Mouse (Mus musculus) kidney, adult 2 months (tissue): ENCODE measurements at regions not wholly inside any gene's neighbourhood (a gene's known extent, or its start where the extent isn't known, plus 50 kb on each side); places are given as distances from the start of the nearest gene placed in this dataset.

Experiments
- DNase-seq: peaks from one replicate; pipeline ENCODE4 v3.0.0; 2021
- H3K27ac ChIP-seq: fragments of 200-500 bp; 2 replicates; pipeline ENCODE4 v1.5.1; 2012; ENCODE audit warnings: low read depth, low read length, control low read depth, inconsistent platforms; ENCODE audit not compliant: insufficient read depth
- H3K27me3 ChIP-seq: fragments of 200-500 bp; replicated peaks from 2 replicates; pipeline ENCODE4 v1.6.1; 2012; ENCODE audit warnings: mild to moderate bottlenecking, moderate library complexity, low read length, inconsistent platforms; ENCODE audit not compliant: control insufficient read depth, insufficient read depth
- H3K36me3 ChIP-seq: fragments of 200-500 bp; 2 replicates; pipeline ENCODE4 v1.6.1; 2012; ENCODE audit warnings: mild to moderate bottlenecking, moderate library complexity, low read length, inconsistent platforms; ENCODE audit not compliant: control insufficient read depth, insufficient read depth
- H3K4me1 ChIP-seq: fragments of 200-500 bp; 2 replicates; pipeline ENCODE4 v1.6.1; 2011; ENCODE audit warnings: low read length; ENCODE audit not compliant: control insufficient read depth, insufficient read depth
- H3K4me3 ChIP-seq: fragments of 200-500 bp; 2 replicates; pipeline ENCODE4 v1.5.1; 2011; ENCODE audit warnings: mild to moderate bottlenecking, low read depth, low read length, control low read depth; ENCODE audit not compliant: insufficient read depth
- CTCF ChIP-seq: fragments of 200-500 bp; conservative IDR thresholded peaks from 2 replicates; pipeline ENCODE4 v1.5.1; 2011; ENCODE audit warnings: low read depth, mild to moderate bottlenecking, control low read depth, low read length, moderate library complexity, mixed read lengths; ENCODE audit not compliant: insufficient read depth, insufficient read length
- POLR2A ChIP-seq: fragments of 200-500 bp; IDR thresholded peaks from one replicate; pipeline ENCODE4 v1.6.1; 2011; ENCODE audit warnings: low read depth, low read length, control low read depth
- WGBS: fragments of 180-500 bp; shearing (Covaris S2); methylation state at CpG from one replicate; pipeline ENCODE4 v1.1.7; 2018; 5-methylcytosine and 5-hydroxymethylcytosine counted together

DNA sequence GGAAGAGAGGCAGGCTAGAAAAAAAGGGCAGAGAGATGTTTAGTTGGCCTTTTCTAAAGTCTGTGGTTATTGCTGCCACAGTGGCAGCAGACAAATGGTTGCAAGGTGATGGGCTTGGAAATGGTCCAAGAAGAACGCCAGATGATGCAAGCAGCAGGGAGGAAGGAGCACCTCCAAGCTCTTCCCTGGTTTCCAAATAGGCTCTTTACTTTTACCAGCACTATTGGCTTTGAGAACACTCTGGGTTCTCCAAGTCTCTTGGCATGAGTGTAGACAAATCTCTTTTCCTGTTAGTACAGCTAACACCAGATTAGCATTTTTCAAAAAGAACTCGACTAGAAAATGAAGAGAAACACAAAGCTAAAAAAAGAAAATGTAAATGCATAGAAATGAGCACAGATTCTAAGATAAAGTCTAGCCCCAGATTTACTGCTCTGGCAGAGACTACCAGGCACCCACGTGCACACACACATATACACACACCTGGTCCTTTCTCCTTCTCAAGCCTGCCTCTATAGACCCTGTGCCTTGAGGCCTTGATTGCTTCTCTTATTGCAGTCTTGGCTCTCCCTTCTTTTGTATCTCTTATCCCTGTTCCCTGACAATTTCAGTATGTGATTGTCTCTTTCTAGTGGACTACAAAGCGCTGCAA lies 127.7 kb upstream of the Frmpd3 start:
- Histone ChIP-seq H3K4me1 (no peaks in the 10 kb centered on the region), H3K36me3 (no peaks in the 10 kb centered on the region), H3K4me3 (no peak overlapping the region), H3K27ac (no peak overlapping the region), H3K27me3 (no peaks in the 10 kb centered on the region)
- WGBS = 55% methylated on average over 4 of the region's 4 CpGs
- no peak for DNase-seq
- TF ChIP-seq POLR2A (no peak), CTCF (no peak)

DNA sequence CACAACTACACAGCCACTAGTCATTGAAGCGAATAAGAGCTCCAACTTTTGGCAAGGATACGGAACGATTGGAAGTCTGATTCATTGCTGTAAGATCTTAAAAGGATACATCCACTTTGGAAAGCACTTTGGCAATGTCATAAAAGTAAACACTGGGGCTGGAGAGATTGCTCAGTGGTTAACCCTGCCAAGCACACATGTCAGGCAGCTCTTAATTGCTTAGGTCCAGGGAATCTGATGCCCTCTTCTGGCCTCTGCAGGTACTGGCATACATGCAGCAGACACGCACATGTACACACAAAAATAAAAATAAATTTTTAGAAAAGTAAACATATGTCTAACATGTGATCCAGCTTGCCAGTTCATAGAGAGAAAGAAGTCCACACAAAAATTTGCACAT lies 86.3 kb upstream of the Frmpd3 start:
- H3K4me1 ChIP-seq = no peaks in the 10 kb centered on the region
- 71% methylated on average over 4 of the region's 4 CpGs for WGBS
- H3K27me3 ChIP-seq = no peaks in the 10 kb centered on the region
- DNase-seq = no peak
- H3K27ac ChIP-seq = no peak overlapping the region
- TF ChIP-seq CTCF = no peak
- TF ChIP-seq POLR2A = no peak
- no peak overlapping the region for H3K4me3 ChIP-seq
- H3K36me3 ChIP-seq = no peaks in the 10 kb centered on the region

DNA sequence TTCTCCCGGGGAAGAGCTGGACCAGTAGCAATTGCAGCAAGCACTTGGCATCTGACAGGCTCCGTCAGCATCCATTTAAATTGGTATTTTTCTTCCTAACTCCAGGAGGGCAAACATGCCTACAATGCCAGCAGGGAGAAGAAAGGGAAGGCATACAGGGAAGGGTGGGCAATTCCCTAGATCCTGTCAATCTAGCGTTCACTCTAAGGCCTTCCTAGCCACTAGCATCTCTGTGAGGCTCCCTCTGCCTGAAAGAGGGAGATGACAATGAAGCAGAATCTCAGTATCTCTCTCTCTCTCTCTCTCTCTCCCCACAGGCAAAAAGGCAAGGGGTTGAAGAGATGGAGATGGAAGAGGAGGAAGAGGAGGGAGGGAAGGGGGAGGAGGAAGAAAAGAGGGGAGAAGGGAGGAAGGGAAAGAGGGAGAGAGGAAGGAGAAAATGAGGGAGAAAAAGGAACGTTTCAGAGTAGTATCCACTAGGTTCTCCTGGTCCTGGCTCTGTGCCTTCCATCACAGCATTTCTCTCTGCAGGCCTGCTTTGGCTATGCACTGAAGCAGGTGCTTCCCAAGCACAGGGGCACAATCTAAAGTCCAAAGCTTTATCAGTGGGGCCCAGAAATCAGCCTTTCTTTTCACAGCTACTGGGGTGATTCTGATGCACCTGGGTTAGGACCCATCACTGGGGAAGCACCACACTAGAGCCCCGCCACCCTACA lies 72.2 kb upstream of the Frmpd3 start:
- TF ChIP-seq POLR2A (no peak), CTCF (no peak)
- DNase-seq = no peak
- Histone ChIP-seq H3K27ac (no peak overlapping the region), H3K27me3 (no peaks in the 10 kb centered on the region), H3K4me3 (no peak overlapping the region), H3K36me3 (no peaks in the 10 kb centered on the region), H3K4me1 (no peaks in the 10 kb centered on the region)
- 68% methylated on average over 5 of the region's 5 CpGs for WGBS

DNA sequence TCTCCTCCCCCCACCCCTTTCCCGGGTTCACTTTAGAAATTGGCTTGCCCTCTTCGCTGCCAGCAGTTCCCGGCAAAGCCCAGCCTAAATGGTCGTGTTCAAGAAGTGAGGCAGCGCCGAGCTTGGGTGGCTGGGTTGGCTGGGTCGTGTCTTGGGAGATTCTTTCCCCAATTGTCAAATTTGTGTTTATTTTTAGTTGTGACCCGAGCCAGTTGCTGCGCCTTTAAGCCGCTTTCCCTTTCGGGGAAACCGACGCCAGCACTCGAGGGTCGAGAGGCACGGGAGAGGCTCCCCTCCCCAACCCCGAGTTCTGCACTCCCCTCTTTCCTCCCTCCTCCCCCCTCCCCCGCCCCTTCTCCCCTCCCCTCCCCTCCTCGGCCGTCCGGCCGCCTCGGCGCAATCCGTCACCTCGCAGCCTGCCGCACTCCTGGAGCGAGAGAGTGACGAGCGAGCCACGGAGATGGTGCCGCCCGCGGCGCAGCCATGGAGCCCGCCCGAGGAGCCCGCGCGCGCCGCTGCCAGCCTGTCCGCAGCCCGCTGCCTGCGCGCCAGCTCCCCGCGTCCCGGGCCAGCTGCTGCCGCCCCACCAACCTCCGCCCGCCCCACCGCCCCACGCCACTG lies 64.6 kb upstream of the Frmpd3 start:
- WGBS = under 1% methylated on average over 33 of the region's 54 CpGs
- Histone ChIP-seq H3K4me3 (peak overlapping the region; percentile 33; the same call in 1 of the 2 replicates), H3K27me3 (no peaks in the 10 kb centered on the region), H3K36me3 (no peaks in the 10 kb centered on the region), H3K4me1 (no peaks in the 10 kb centered on the region), H3K27ac (no peak overlapping the region)
- peak; percentile 4 for DNase-seq
- no peak for TF ChIP-seq CTCF
- no peak for TF ChIP-seq POLR2A

DNA sequence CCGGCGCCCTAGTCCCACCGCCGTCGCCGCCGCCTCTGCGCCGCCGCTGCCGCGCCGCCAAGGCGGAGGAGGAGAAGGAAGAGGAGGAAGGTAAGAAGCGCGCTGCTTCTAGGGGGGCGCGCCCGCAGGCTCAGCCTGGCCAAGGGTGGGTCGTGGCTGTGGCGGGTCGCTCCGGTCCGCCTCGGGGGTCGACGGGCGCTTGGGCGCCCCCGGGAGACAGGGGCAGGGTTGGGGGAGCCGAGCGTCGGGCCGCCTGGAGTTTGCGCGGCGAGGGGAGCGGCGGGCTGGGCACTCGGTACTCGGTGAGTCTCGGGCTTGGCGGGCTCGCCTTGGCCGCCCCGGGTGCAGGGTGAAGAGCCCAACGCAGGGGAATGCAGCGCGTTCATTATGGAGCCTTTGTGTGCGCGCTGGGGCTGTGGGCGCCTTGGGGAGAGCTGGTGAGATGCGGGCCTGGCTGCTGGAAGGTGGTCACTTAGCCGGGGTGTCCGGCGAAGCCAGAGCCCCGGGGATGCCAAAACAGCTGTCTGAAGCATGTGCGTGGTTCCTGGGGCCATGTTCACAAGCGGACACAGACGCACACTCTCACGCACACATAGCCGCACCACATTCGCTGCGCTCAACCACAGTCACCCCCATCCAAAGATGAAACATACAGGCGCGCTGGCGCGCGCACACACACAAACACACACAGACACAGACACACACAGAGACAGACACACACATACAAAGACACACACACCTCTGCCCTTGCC lies 63.9 kb upstream of the Frmpd3 start:
- peak overlapping the region; percentile 33; the same call in 1 of the 2 replicates for H3K4me3 ChIP-seq
- no peaks in the 10 kb centered on the region for H3K36me3 ChIP-seq
- H3K27me3 ChIP-seq = no peaks in the 10 kb centered on the region
- under 1% methylated on average over 42 of the region's 69 CpGs for WGBS
- DNase-seq = no peak
- TF ChIP-seq CTCF = no peak
- no peak for TF ChIP-seq POLR2A
- no peaks in the 10 kb centered on the region for H3K4me1 ChIP-seq
- no peak overlapping the region for H3K27ac ChIP-seq

DNA sequence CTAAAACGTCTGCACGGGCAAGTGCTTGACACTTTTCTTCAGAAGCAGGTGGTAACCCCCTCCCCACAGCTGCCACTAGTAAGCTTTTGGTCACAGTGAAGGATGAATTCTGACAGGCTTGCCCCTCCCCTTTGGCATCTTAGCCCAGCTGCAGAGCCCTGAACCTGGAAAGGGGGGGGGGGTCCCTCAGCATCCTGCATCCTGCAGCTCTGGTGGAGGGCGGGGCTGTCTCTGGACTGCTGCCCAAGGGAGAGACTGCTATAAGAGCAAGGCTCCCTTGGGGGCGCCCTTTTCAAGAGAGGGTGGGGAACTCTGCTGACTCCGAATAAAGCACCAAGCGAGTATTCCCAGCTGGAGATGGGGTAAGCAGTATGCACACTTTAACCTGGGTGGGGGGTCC lies 62.8 kb upstream of the Frmpd3 start:
- no peak for DNase-seq
- TF ChIP-seq CTCF (no peak), POLR2A (no peak)
- Histone ChIP-seq H3K36me3 (no peaks in the 10 kb centered on the region), H3K27me3 (no peaks in the 10 kb centered on the region), H3K4me3 (no peak overlapping the region), H3K27ac (no peak overlapping the region), H3K4me1 (no peaks in the 10 kb centered on the region)
- WGBS = 7% methylated on average over 6 of the region's 6 CpGs
